Mouse (Mus musculus) kidney, postnatal 4 days (tissue): ENCODE data around the gene Hoxd10.

Experiments used
- DNase-seq, 2 experiments: peaks; one replicate each; pipeline ENCODE4 v3.0.0; 2021; ENCODE audit warnings: mixed read lengths in 2 of 2

Hoxd10 gene

DNA sequence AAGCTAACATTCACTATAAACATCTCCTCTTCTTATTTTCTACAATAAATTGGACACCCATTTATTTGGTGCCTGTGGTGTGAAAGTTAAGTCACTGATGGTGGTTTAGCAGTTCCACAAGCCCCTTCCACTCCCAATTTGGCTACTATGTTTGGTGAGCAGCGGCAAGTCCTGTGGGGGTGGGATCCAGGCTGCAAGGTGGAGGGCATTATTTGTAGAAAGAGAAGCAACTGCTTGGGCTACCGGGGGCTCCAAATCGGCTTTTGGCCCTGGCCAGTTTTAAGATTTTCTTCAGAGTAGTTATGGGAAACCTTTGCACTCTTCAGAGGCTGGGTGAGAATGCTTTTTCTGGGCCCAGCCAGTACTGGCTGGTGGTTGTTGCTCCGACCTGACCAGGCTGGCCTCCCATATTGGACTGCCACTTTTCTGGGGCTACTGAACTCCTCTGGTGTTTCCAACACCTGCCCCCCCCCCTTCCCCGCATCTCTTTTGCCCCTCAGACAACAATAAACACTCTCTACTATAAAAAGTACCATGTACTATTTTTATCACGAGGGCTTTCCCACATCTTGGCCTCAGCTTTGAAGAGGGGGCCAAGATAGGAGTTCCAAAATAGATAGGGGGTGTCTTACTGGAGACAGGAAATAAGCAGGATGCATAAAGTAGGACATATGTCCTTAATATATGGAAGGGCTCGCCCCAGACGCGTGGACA is 40.2 kb downstream of the Hoxd10 start:
- no peak for DNase-seq

DNA sequence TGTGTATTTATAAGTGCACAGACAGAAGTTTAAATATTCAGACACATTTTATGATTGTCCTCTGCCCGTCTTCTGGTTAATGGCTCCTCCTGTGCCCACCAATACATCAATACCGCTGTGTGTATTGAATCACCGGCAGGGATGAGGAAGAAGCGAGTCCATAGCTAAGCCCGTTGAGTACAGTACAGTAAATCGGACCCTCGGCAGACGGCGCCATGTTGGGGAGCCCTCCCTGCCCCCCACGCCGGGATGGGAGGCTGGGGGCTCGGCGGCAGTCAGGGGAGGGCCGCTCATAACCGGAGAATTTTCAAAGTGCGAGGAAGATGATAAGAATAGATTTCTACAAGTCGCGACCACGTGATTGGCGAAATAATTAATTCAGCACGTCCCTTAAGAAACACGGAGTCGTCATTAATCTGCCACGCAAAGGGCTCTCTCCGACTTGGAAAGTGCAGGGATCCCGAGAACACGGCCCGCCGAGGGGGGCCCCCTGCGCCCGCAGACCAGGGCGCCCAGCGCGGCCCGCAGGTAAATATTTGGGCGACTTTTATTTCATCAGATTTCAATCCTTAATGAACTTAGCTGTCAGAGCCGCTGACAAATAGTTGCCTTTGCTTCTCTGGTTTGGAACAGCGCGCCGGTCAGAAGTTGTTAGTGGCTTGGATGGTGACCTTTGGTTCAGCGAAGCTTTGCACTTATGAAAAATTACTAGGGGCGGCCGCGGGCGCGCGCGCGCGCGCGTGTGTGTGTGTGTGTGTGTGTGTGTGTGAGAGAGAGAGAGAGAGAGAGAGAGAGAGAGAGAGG is 41.0 kb downstream of the Hoxd10 start:
- DNase-seq = peak; percentile 50 to 61

- peak in 1 of 2 experiments; percentile 32 for DNase-seq
Measured at GRCm38 (mm10) chr2:74733317-74733661, 41.6 kb downstream of the Hoxd10 start.

DNA sequence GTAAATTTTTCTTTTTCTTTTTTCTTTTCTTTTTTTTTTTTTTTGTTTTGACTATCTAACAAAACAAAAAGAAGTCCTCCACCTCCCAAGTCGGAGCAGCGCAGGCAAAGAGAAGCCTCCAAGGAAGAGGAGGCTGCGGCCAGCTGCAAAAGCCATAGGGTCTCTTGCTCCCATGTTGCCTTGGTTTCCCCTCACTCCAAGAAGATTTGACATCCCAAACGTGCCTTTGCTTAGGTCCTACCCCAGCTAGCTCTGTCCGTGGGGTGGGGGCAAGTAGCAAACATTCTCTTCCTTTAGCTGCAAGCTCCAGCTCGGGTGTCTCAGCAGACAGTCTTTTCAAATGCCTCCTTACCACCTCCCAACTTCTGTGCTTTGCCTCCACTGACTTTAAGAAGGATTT is 42.0 kb downstream of the Hoxd10 start:
- DNase-seq = peak in 1 of 2 experiments; percentile 18

DNA sequence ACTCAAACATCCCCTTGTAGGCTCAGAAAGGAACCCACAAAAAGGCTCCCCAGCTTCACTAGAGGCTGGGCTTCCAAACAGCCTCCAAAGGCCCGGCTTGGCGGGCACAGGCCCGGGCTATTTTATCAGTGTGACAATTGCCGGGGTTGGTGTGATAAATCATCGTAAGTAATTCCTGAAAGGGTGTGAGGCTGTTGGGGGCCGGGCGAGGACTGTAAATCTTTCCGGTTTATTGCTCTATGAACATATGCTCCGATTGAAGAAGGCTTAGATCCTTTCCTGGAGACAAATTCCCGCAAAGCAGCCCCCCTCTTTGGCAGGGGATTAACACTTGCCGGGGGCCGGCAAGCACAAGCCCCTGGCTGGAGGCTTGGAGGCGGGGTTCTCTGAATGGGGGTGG is 42.7 kb downstream of the Hoxd10 start:
- DNase-seq = peak; percentile 42 to 54

DNA sequence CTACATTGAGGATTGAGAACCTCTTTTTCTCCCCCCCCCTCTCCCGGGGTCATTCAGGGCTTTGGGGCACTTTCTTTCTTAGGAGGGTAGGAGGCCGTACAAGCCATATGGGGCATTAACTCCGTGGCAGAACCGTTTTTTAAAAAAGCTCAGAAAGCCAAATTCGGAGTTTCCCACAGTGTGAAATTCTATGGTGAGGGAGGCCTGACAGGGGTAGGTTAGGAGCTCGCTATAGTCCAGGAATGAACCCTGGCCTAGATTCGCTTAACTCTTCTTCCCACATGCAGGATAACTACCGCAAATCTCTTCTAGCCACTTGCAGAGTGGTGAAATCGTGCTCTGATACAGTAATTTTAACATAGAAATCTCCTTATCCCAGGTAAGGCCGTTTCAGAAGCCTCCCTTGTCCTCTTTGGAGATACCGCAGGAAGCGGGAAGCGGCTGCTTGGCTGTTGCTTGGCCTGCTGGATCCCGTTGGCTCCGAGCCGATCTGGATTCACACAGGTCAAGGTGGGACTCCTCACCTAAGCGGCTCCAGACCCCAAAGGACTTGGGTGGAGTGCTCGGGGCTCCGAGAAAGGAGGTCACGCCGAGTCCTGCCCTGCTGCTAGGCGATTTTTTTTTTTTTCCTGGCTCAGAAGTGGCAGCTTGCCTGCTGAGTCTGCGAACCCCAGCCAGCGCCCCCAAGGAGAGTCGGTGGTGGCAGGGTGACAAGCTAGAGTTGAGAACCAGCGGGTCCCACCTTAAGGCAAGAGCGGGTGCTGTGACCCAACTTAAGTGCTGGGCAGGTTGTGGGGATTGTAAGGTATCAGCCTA is 43.5 kb downstream of the Hoxd10 start:
- peak in 1 of 2 experiments; percentile 29 for DNase-seq

DNA sequence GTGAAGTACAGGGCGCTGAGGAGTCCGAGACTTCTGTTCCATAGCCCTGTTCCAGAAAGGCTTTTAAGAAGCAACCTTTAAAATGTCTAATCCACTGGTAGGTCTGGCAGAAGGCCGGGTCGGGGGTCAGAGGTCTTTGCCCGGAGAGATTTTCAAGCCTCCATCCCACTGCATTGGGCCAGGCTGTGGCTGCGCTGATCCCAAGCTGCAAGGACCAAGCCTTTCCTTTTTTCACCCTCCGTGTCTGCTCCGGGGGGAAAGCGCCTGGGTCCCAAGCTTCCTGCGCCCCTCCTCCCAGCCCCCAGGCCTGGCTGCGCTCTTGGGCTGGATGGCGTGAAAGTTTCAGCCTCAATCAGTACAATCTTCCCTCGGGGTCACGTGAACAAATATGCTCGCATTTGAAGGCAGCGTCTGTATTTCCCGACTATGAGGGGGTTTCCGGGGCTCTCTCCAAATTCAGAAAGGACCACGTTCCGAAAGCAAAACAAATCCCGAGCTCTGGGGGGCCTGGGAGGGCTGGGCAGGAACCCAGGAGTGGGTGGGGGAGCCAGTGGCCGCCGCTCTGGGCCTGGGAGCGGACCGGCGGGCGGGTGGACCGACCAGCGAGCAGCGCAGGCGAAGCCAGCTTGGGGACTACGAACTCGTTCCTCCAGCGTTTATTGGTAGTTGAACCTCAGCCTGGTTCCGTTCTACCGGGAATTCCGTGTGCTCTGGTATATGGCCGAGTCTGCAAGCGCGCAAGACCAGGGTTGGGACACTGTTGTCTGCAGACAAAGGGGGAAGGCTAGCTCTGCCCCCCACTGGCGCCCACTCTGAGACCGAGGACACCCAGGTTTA is 44.3 kb downstream of the Hoxd10 start:
- DNase-seq = peak; percentile 40 to 50

DNA sequence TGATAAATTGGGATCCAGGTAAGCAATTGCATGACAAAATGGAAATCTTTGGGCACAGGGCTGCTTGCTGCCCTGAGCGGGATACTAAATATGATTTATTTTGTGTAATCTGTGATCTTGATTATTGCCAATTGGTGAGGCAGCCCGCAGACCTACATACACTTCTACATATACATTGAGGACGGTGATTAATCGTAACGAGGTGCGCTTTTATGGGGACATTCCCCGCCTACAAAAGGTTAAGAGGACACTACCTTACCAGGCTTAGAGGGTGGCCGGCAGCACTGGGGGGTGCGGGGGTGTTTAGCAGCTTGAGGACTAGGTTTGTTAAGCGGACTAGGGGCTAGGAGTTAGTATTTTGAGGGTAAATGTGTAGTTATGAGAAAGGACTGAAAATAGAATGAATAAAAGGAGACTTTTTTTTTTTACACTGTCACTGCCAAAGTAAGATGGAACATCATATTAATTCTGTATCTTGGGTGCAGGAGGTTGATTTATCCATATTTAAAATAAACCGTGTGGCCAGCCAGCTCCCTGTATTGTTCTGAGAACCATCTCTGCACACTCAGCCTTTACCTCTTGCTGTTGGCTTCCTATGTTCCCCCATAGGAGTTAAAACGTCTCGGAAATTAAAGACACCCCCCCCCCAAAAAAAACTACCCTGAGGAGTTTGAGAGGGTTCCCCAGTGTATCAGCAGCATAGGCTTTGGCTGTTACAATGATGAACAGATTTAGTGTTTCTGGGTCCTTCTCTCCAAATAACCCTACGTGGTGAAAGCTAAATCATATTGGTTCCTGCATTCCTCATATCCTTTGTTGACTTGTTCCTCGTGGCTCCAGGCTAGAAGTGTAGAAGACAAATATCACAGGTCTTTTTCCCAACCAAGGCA is 45.2 kb downstream of the Hoxd10 start:
- no peak for DNase-seq

- no peak for DNase-seq
Measured at GRCm38 (mm10) chr2:74737578-74738070, 45.9 kb downstream of the Hoxd10 start.

DNA sequence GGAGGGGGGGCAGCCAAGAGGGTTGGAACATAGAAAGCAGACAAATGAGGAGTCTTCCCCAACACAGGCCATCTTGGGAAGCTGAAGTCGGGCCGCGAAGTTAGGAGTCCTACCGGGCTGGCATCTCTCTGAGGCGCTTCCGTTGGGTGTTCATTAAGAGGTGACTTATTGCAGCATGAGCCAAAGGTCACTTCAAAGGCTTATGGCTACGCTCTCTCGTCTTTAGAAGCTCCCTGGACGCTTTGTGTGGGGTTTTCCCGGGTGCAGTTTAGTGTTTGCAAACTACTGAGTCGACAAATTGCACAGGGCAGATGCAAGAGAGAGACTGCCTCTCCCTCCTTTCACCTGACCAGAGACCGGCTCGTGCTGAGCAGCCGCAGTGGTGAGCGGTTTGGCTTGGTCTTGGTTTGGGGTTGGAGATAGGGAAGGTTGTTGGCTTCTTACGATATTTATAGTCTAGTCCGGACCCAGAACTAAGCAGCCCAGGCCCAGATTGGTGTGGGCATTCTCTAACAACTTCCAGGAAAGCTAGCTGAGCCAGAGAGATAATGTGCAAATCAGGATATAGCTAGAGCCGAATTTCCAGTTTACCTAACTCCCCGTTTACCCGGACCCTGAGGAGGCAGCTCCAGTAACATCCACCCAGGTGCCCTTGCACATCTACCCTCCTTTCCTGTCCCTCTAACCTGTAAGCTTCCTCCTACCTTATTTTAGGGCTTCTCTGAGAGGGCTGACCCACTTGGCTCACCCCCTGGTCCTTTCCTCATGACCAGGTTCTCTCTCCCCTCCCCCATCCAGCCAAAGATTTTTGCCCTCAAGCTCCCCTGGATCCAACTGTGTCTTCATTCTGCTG is 47.1 kb downstream of the Hoxd10 start:
- DNase-seq = peak; percentile 43 to 58

- no peak for DNase-seq
Measured at GRCm38 (mm10) chr2:74739476-74739800, 47.7 kb downstream of the Hoxd10 start.

DNA sequence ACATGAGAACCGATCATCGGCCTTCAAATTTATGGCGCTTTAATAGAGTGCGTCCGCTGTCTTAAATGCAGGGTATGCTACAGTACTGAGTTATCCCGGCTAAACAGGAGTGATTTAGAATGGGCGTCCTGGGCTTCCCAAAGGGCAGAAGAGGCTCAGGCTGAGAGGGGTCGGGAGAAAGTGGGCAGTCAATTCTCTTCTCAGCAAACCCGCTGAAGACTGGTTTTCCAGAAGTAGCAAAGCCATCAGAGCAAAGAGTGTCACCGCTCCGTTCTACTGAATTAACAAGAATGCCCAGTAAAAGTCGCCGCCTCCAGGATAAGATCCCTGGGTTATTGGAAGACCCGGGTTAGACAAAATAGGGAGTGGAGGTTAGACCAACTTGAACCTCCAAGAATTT is 48.1 kb downstream of the Hoxd10 start:
- no peak for DNase-seq

DNA sequence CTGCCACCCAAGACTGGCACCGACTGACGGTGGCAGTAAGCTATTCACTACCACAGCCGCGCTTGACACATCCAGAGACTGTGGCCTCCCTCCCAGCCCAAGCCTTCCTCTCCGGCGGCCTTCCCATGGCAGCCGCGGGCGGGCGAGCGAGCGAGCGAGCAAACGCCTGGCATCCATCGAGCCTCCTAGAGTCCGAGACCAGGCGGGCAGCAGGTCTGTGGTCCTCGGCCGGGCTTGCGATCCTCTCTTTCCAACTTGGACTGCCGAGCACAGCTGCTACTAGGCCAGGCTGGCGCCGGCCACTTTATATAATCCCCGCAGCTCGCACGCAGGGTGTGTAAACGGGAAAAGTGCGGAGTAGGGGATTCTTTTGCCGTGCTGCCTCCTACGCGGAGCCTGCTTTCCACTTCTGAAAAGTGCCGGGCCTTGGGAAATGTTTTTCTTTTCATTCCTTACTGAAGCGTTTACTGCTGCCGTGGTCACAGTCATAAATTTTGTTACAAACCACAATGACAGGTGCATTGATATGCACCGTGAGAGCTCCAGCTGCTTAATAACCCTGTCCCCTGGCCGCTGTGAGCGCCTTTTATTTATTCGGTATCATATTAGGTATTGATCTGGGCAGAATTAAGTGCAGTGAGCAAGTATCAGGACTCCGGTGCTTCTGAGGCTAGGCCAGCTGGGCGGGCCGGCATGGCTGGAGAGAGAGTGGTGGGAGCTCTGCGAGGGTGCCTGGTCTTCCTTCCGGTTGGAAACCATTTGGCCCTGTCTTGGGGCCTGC is 48.8 kb downstream of the Hoxd10 start:
- DNase-seq = peak; percentile 71 to 81

DNA sequence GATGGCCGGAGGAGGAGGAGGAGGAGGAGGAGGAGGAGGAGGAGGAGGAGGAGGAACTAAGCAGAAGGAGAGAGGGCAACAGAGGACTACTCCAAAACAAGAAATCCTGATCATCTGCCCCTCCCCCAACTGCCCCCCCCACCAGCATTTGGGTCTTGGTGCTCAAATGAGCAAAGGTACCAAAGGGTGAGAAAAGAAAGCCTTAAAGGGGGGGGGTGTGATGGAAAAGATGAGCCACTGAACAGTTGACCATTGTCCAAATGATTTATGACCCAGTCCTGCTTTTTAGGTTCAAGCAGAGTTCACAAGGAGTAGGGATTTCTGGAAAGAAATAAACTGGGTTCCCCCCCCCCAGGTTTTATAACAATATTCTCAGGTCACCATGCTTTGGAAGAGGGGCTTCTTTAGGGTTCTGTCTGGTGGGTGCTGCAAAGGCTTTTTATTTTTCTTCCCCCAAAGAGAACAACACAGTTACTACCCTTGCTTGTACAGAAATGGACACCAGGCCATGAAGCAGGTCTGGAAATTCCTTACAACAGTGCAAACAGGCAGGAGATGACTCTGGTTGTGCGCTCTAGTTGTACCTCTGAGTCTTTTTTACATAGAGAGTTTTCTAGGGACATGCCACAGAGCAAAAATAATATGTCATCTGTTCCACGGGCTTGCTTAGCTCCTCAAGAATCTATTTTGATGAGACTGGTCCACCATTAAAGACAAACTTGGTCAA is 49.7 kb downstream of the Hoxd10 start:
- DNase-seq = no peak

GRCm38 (mm10) chr2:74741979-74742277 is 50.2 kb downstream of the Hoxd10 start:
- no peak for DNase-seq
